11 mouse cellular contexts compared by ENCODE assay signal in genomic region chr15:102460971-102461370, GRCm38 (mm10). TPM values are rescaled to one million over a fixed set of nuclear protein-coding genes. Genes with fewer than 3 reads are reported as not detected.
A peak's percentile ranks its signal among the peaks of the same experiment; 100 is the strongest.
DNase-seq lines count a peak whose midpoint lies in the region; ATAC-seq and TF ChIP-seq lines count a peak whose summit lies in the region.
"Had no signal": no experiment of that assay in that cellular context is flagged by ENCODE, and none has a peak within 500 bp of the region (broad histone marks: within the 10 kb centered on the region; RNA-seq: fewer than 3 reads in every experiment).

No protein-coding gene starts in this region.

- no peaks in the 10 kb centered on the region for H3K9me3 ChIP-seq in forebrain, embryonic 10.5 days
- H3K9me3 ChIP-seq in forebrain, embryonic 13.5 days (replicated peaks): no peaks in the 10 kb centered on the region
- H3K9me3 ChIP-seq in E14TG2a.4 (ENCODE audit: low read length): no peaks in the 10 kb centered on the region
- no peaks in the 10 kb centered on the region for H3K9me3 ChIP-seq in embryonic facial prominence, embryonic 14.5 days (ENCODE audit: control insufficient read depth, low read length)
- no peaks in the 10 kb centered on the region for H3K9me3 ChIP-seq in liver, embryonic 12.5 days (replicated peaks)
- no peaks in the 10 kb centered on the region for H3K9me3 ChIP-seq in kidney, embryonic 14.5 days (ENCODE audit: control insufficient read depth, low read length)

- H3K27ac ChIP-seq in forebrain, embryonic 10.5 days: no peak overlapping the region
- H3K27ac ChIP-seq in forebrain, embryonic 13.5 days: no peak overlapping the region
- H3K27ac ChIP-seq in embryonic facial prominence, embryonic 14.5 days (replicated peaks; ENCODE audit: low read depth, low read length): no peak overlapping the region
- peak overlapping the region; percentile 91 for H3K27ac ChIP-seq in liver, embryonic 12.5 days
- no peak overlapping the region for H3K27ac ChIP-seq in kidney, embryonic 14.5 days (ENCODE audit: low read depth, low read length)

- no peak overlapping the region for H3K4me2 ChIP-seq in forebrain, embryonic 13.5 days
- H3K4me2 ChIP-seq in embryonic facial prominence, embryonic 14.5 days (ENCODE audit: low read depth, low read length): 0 out of 2 replicates have a peak overlapping the region, but pooled peaks have one; percentile 1
- H3K4me2 ChIP-seq in liver, embryonic 12.5 days: peak overlapping the region; percentile 85
- no peak overlapping the region for H3K4me2 ChIP-seq in kidney, embryonic 14.5 days (replicated peaks; ENCODE audit: low read depth, low read length)

- no peak for TF ChIP-seq CTCF in E14TG2a.4 (conservative IDR thresholded peaks at IDR 0.05; ENCODE audit: low read length)

- H3K4me1 ChIP-seq in forebrain, embryonic 10.5 days: peaks cover 29% of the 10 kb centered on the region
- H3K4me1 ChIP-seq in forebrain, embryonic 13.5 days: peaks cover 19% of the 10 kb centered on the region
- H3K4me1 ChIP-seq in E14TG2a.4 (replicated peaks; ENCODE audit: low read depth, low read length): peaks cover 62% of the 10 kb centered on the region
- no peaks in the 10 kb centered on the region for H3K4me1 ChIP-seq in embryonic facial prominence, embryonic 14.5 days (ENCODE audit: control insufficient read depth, insufficient read depth, low read length)
- H3K4me1 ChIP-seq in liver, embryonic 12.5 days: peaks cover 57% of the 10 kb centered on the region
- H3K4me1 ChIP-seq in kidney, embryonic 14.5 days (ENCODE audit: control insufficient read depth, insufficient read depth, low read length): peaks cover 9% of the 10 kb centered on the region

- H3K36me3 ChIP-seq in forebrain, embryonic 10.5 days (replicated peaks): peaks cover 14% of the 10 kb centered on the region
- H3K36me3 ChIP-seq in forebrain, embryonic 13.5 days (ENCODE audit: poor library complexity, severe bottlenecking): peaks cover 6% of the 10 kb centered on the region; the same call in 1 of the 2 replicates
- H3K36me3 ChIP-seq in E14TG2a.4 (ENCODE audit: insufficient read depth, low read length): peaks cover 43% of the 10 kb centered on the region
- 0 out of 2 replicates have a peak, but pooled peaks cover 4% of the 10 kb centered on the region for H3K36me3 ChIP-seq in embryonic facial prominence, embryonic 14.5 days (ENCODE audit: control insufficient read depth, insufficient read depth, low read length)
- peaks cover 23% of the 10 kb centered on the region for H3K36me3 ChIP-seq in liver, embryonic 12.5 days
- H3K36me3 ChIP-seq in kidney, embryonic 14.5 days (ENCODE audit: control insufficient read depth, insufficient read depth, low read length): 0 out of 2 replicates have a peak, but pooled peaks cover 3% of the 10 kb centered on the region

- 80% methylated on average over 4 of the region's 4 CpGs for WGBS in forebrain, embryonic 10.5 days
- WGBS in forebrain, embryonic 13.5 days: 78% methylated on average over 4 of the region's 4 CpGs
- 51% methylated on average over 4 of the region's 4 CpGs for WGBS in embryonic facial prominence, embryonic 14.5 days
- 20% methylated on average over 4 of the region's 4 CpGs for WGBS in liver, embryonic 12.5 days (ENCODE audit: insufficient replicate concordance)
- 44% methylated on average over 4 of the region's 4 CpGs for WGBS in kidney, embryonic 14.5 days

- peak overlapping the region; percentile 49; the same call in 1 of the 2 replicates for H3K4me3 ChIP-seq in forebrain, embryonic 10.5 days
- H3K4me3 ChIP-seq in forebrain, embryonic 13.5 days: no peak overlapping the region
- H3K4me3 ChIP-seq in E14TG2a.4 (replicated peaks; ENCODE audit: low read length): peak overlapping the region; percentile 80
- no peak overlapping the region for H3K4me3 ChIP-seq in embryonic facial prominence, embryonic 14.5 days (ENCODE audit: low read depth, low read length)
- H3K4me3 ChIP-seq in liver, embryonic 12.5 days: peak overlapping the region; percentile 63
- H3K4me3 ChIP-seq in kidney, embryonic 14.5 days (ENCODE audit: low read length): no peak overlapping the region

- H3K27me3 ChIP-seq in forebrain, embryonic 10.5 days (ENCODE audit: poor library complexity, severe bottlenecking): no peaks in the 10 kb centered on the region
- no peaks in the 10 kb centered on the region for H3K27me3 ChIP-seq in forebrain, embryonic 13.5 days
- no peaks in the 10 kb centered on the region for H3K27me3 ChIP-seq in E14TG2a.4 (ENCODE audit: insufficient read depth, low read length)
- no peaks in the 10 kb centered on the region for H3K27me3 ChIP-seq in embryonic facial prominence, embryonic 14.5 days (replicated peaks; ENCODE audit: control insufficient read depth, insufficient read depth, low read length)
- H3K27me3 ChIP-seq in liver, embryonic 12.5 days (replicated peaks): no peaks in the 10 kb centered on the region
- no peaks in the 10 kb centered on the region for H3K27me3 ChIP-seq in kidney, embryonic 14.5 days (ENCODE audit: control insufficient read depth, insufficient read depth, low read length)

- no peak for ATAC-seq in forebrain, embryonic 13.5 days
- ATAC-seq in embryonic facial prominence, embryonic 14.5 days (ENCODE audit: low read depth): no peak
- ATAC-seq in liver, embryonic 12.5 days: peak; percentile 54
- ATAC-seq in kidney, embryonic 14.5 days (ENCODE audit: low FRiP score, low TSS enrichment): no peak

- H3K9ac ChIP-seq in forebrain, embryonic 13.5 days: no peak overlapping the region
- no peak overlapping the region for H3K9ac ChIP-seq in embryonic facial prominence, embryonic 14.5 days (ENCODE audit: low read depth, low read length)
- H3K9ac ChIP-seq in liver, embryonic 12.5 days: peak overlapping the region; percentile 74
- no peak overlapping the region for H3K9ac ChIP-seq in kidney, embryonic 14.5 days (ENCODE audit: low read depth, low read length)

- DNase-seq in forebrain, embryonic 10.5 days (ENCODE audit: extremely low spot score, low spot score): no peak
- no peak for DNase-seq in embryonic facial prominence, embryonic 14.5 days (ENCODE audit: low spot score)
- DNase-seq in cerebellum, postnatal 36 days: no peak
- no peak for DNase-seq in layer of hippocampus, adult 8-10 months (ENCODE audit: low spot score in 2 of 2)

RNA-seq across cellular contexts. Expression of gene Prr13, which starts 2.1 kb away (rescaled TPM):
- polyA plus RNA-seq in forebrain, embryonic 10.5 days (2016; fragmentation: Nextera tagmentation; extraction: Ambion mirVana): 70.7 and 74.6 TPM in 2 replicates
- 88.9 and 90.9 TPM in 2 replicates for polyA plus RNA-seq in forebrain, embryonic 13.5 days (2015; fragmentation: Nextera tagmentation; extraction: Ambion mirVana)
- 95.9 and 97.6 TPM in 2 replicates for polyA plus RNA-seq in embryonic facial prominence, embryonic 14.5 days (2014; fragmentation: Nextera tagmentation; extraction: Ambion mirVana)
- polyA plus RNA-seq in liver, embryonic 12.5 days (2016; fragmentation: Nextera tagmentation; extraction: Ambion mirVana): 119 and 126 TPM in 2 replicates
- total RNA-seq in layer of hippocampus, adult 8-10 months (2022): 10 to 100 TPM; 34.4 to 49.3 (median 40.9) TPM
- 87.7 and 92.6 TPM in 2 replicates for polyA plus RNA-seq in kidney, embryonic 14.5 days (2014; fragmentation: Nextera tagmentation; extraction: Ambion mirVana)

RNA-seq across cellular contexts. Expression of gene Pcbp2, which starts 9.4 kb away (rescaled TPM):
- polyA plus RNA-seq in forebrain, embryonic 10.5 days (2016; fragmentation: Nextera tagmentation; extraction: Ambion mirVana): 205 and 217 TPM in 2 replicates
- polyA plus RNA-seq in forebrain, embryonic 13.5 days (2015; fragmentation: Nextera tagmentation; extraction: Ambion mirVana): 198 and 212 TPM in 2 replicates
- polyA plus RNA-seq in embryonic facial prominence, embryonic 14.5 days (2014; fragmentation: Nextera tagmentation; extraction: Ambion mirVana): 276 and 279 TPM in 2 replicates
- 101 and 104 TPM in 2 replicates for polyA plus RNA-seq in liver, embryonic 12.5 days (2016; fragmentation: Nextera tagmentation; extraction: Ambion mirVana)
- 100 to 1,000 TPM; 489 to 507 (median 494) TPM for total RNA-seq in layer of hippocampus, adult 8-10 months (2022)
- 305 and 373 TPM in 2 replicates for polyA plus RNA-seq in kidney, embryonic 14.5 days (2014; fragmentation: Nextera tagmentation; extraction: Ambion mirVana)

RNA-seq across cellular contexts. Expression of gene Amhr2, which starts 15.8 kb away (rescaled TPM):
- polyA plus RNA-seq in forebrain, embryonic 10.5 days (2016; fragmentation: Nextera tagmentation; extraction: Ambion mirVana): 0.33 TPM in 1 of 2 replicates, not detected in the other
- polyA plus RNA-seq in forebrain, embryonic 13.5 days (2015; fragmentation: Nextera tagmentation; extraction: Ambion mirVana): 0.19 and 0.20 TPM in 2 replicates
- polyA plus RNA-seq in embryonic facial prominence, embryonic 14.5 days (2014; fragmentation: Nextera tagmentation; extraction: Ambion mirVana): 0.26 and 0.96 TPM in 2 replicates
- 0.12 and 0.31 TPM in 2 replicates for polyA plus RNA-seq in liver, embryonic 12.5 days (2016; fragmentation: Nextera tagmentation; extraction: Ambion mirVana)
- 1 to 10 TPM in 2 of 4 experiments, under 1 TPM in 2; 0.40 to 2.0 (median 1.1) TPM for total RNA-seq in layer of hippocampus, adult 8-10 months (2022)
- 0.51 and 0.95 TPM in 2 replicates for polyA plus RNA-seq in kidney, embryonic 14.5 days (2014; fragmentation: Nextera tagmentation; extraction: Ambion mirVana)
- polyA plus RNA-seq: embryonic facial prominence, embryonic 11.5 days had no signal

RNA-seq across cellular contexts. Expression of gene Gm10337, which starts 42.6 kb away (rescaled TPM):
- not detected in 2 replicates for polyA plus RNA-seq in forebrain, embryonic 10.5 days (2016; fragmentation: Nextera tagmentation; extraction: Ambion mirVana)
- polyA plus RNA-seq in forebrain, embryonic 13.5 days (2015; fragmentation: Nextera tagmentation; extraction: Ambion mirVana): 6.6 and 13.4 TPM in 2 replicates
- polyA plus RNA-seq in embryonic facial prominence, embryonic 14.5 days (2014; fragmentation: Nextera tagmentation; extraction: Ambion mirVana): 3.2 and 5.2 TPM in 2 replicates
- not detected in 2 replicates for polyA plus RNA-seq in liver, embryonic 12.5 days (2016; fragmentation: Nextera tagmentation; extraction: Ambion mirVana)
- not detected for total RNA-seq in layer of hippocampus, adult 8-10 months (2022)
- polyA plus RNA-seq in kidney, embryonic 14.5 days (2014; fragmentation: Nextera tagmentation; extraction: Ambion mirVana): not detected in 2 replicates
- total RNA-seq: left cerebral cortex, postnatal 14 days had no signal
- polyA plus RNA-seq: embryonic facial prominence, embryonic 11.5 days; gonadal fat pad, adult 2 months had no signal

RNA-seq across cellular contexts. Expression of gene Sp1, which starts 55.0 kb away (rescaled TPM):
- 9.7 and 9.9 TPM in 2 replicates for polyA plus RNA-seq in forebrain, embryonic 10.5 days (2016; fragmentation: Nextera tagmentation; extraction: Ambion mirVana)
- 7.0 and 8.1 TPM in 2 replicates for polyA plus RNA-seq in forebrain, embryonic 13.5 days (2015; fragmentation: Nextera tagmentation; extraction: Ambion mirVana)
- 15.5 and 16.5 TPM in 2 replicates for polyA plus RNA-seq in embryonic facial prominence, embryonic 14.5 days (2014; fragmentation: Nextera tagmentation; extraction: Ambion mirVana)
- 5.1 and 5.6 TPM in 2 replicates for polyA plus RNA-seq in liver, embryonic 12.5 days (2016; fragmentation: Nextera tagmentation; extraction: Ambion mirVana)
- 10 to 100 TPM; 27.4 to 30.1 (median 28.8) TPM for total RNA-seq in layer of hippocampus, adult 8-10 months (2022)
- 16.5 and 16.8 TPM in 2 replicates for polyA plus RNA-seq in kidney, embryonic 14.5 days (2014; fragmentation: Nextera tagmentation; extraction: Ambion mirVana)

Comparison
In these comparisons a context has a peak if more than half of its experiments do, and no peak if none do; other contexts are left out.
1. H3K4me3 ChIP-seq: peak in forebrain, embryonic 10.5 days (single experiment), E14TG2a.4 (single experiment) and liver, embryonic 12.5 days (single experiment); none in forebrain, embryonic 13.5 days (single experiment), embryonic facial prominence, embryonic 14.5 days (single experiment) and kidney, embryonic 14.5 days (single experiment).
2. H3K4me2 ChIP-seq: peak in embryonic facial prominence, embryonic 14.5 days (single experiment) and liver, embryonic 12.5 days (single experiment); none in forebrain, embryonic 13.5 days (single experiment) and kidney, embryonic 14.5 days (single experiment).